Mouse (Mus musculus): ENCODE measurements around the gene Cdk2ap2. TPM values are rescaled to one million over a fixed set of nuclear protein-coding genes. Genes with fewer than 3 reads are reported as not detected.
"Not testable (repeated sequence)": the region's sequence is repeated elsewhere in the genome, so short reads cannot be mapped to it uniquely, and the experiment has no call there.

Cdk2ap2 gene
- polyA plus RNA-seq, 1 experiment from 2014 or later = 79.2 TPM

DNA sequence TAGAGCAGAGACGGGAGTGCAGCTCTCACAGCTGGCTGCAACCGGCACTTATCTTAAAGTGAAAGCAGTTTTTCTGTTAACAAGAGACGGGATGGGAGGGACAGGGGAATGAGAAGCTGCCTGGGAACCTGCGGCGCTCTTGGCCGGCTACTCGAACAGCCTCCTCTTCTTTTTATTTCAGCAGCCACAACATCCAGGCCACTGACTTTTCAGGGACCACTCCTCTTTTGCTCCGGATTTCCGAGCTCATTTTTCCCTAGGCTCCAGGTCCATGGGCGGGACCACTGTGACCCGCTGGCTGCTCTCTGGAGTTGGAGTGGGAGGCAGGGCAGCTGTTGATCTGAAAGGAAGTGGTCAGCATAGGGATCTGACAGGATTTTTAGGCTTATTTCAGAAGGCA lies 32.5 kb upstream of the Cdk2ap2 start:
- H3K4me3 ChIP-seq (replicated peaks; ENCODE audit: low read length); ATAC-seq (ENCODE audit: low FRiP score); H3K36me3 ChIP-seq (replicated peaks; ENCODE audit: control insufficient read depth, insufficient read depth): not testable (repeated sequence)

DNA sequence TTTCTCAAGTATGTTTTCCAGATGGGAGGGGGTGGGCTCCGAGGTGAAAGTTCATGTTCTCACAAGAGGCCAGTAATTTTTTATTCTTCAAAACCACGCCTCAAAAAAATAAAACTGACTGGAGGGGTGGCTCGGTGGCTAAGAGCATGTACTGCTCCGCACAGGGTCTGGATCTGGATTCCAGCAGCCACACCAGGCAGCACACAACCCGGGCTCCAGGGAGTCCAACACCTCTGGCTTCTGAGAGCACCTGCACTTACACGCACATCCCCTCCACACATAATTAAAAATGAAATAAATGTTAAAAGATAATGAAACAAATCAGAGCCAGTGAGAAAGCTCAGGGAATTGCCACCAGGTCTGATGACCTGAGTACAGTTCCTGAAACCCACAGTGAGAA lies 30.7 kb upstream of the Cdk2ap2 start:
- no peak overlapping the region for H3K4me3 ChIP-seq (replicated peaks; ENCODE audit: low read length)
- no peak overlapping the region for H3K4me2 ChIP-seq (replicated peaks)
- no peaks in the 10 kb centered on the region for H3K36me3 ChIP-seq (replicated peaks; ENCODE audit: control insufficient read depth, insufficient read depth)
- ATAC-seq (ENCODE audit: low FRiP score) = no peak
- no peaks in the 10 kb centered on the region for H3K4me1 ChIP-seq (replicated peaks; ENCODE audit: control insufficient read depth, insufficient read depth, low read length)
- H3K27ac ChIP-seq = no peak overlapping the region
- WGBS = 88% methylated on average over 6 of the region's 6 CpGs
- H3K27me3 ChIP-seq (ENCODE audit: control insufficient read depth, insufficient read depth, low read length) = no peaks in the 10 kb centered on the region
- DNase-seq (ENCODE audit: low spot score) = no peak
- H3K9me3 ChIP-seq (ENCODE audit: control insufficient read depth, low read length) = no peaks in the 10 kb centered on the region
- no peak overlapping the region for H3K9ac ChIP-seq

More for the DNA sequence above, 32.5 kb upstream of the Cdk2ap2 start:
- H3K9ac ChIP-seq; H3K4me1 ChIP-seq (replicated peaks; ENCODE audit: control insufficient read depth, insufficient read depth, low read length); H3K27me3 ChIP-seq (ENCODE audit: control insufficient read depth, insufficient read depth, low read length); H3K4me2 ChIP-seq (replicated peaks); DNase-seq (ENCODE audit: low spot score); H3K27ac ChIP-seq; H3K9me3 ChIP-seq (ENCODE audit: control insufficient read depth, low read length): not testable (repeated sequence)
- 51% methylated on average over 4 of the region's 11 CpGs for WGBS

DNA sequence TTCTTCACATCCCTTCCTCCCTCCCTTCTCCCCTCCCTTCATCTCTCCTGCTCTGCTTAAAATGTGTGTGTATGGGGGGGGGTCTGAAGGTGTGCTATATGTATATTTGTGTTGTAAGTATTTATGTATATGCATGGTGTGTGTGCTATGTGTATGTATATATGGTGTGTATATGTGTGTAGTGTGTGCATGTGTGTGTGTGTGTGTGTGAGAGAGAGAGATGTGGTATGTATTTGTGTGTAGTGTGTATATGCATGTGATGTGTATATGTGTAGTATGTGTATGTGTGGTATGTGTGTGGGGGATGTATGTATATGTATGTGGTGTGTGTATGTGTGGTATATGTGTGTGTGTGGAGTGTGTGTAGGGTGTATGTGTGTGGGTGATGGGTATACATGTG lies 30.1 kb upstream of the Cdk2ap2 start:
- Histone ChIP-seq H3K27me3 (ENCODE audit: control insufficient read depth, insufficient read depth, low read length) (no peaks in the 10 kb centered on the region), H3K9ac (no peak overlapping the region), H3K9me3 (ENCODE audit: control insufficient read depth, low read length) (no peaks in the 10 kb centered on the region), H3K27ac (no peak overlapping the region), H3K4me1 (replicated peaks; ENCODE audit: control insufficient read depth, insufficient read depth, low read length) (no peaks in the 10 kb centered on the region), H3K4me3 (replicated peaks; ENCODE audit: low read length) (no peak overlapping the region), H3K36me3 (replicated peaks; ENCODE audit: control insufficient read depth, insufficient read depth) (no peaks in the 10 kb centered on the region), H3K4me2 (replicated peaks) (no peak overlapping the region)
- ATAC-seq (ENCODE audit: low FRiP score) (no peak), DNase-seq (ENCODE audit: low spot score) (no peak)

DNA sequence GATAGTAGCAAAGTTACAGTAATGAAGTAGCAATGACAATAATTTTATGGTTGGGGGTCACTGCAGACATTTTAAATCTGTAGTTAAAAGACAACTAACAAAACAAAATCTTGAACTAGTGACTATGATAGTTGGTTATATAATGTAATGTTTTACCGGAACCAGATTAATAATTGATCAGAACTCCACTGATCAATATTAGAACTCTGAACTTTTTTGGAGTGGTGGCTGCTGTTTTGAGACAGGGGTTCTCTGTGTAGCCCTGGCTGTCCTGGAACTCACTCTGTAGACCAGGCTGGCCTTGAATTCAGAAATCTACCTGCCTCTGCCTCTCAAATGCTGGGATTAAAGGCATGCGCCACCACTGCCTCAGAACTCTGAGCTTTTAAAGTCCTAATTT lies 28.7 kb upstream of the Cdk2ap2 start:
- not testable (repeated sequence) for H3K36me3 ChIP-seq (replicated peaks; ENCODE audit: control insufficient read depth, insufficient read depth); H3K27ac ChIP-seq; DNase-seq (ENCODE audit: low spot score); H3K9me3 ChIP-seq (ENCODE audit: control insufficient read depth, low read length); H3K27me3 ChIP-seq (ENCODE audit: control insufficient read depth, insufficient read depth, low read length); H3K9ac ChIP-seq; H3K4me1 ChIP-seq (replicated peaks; ENCODE audit: control insufficient read depth, insufficient read depth, low read length); H3K4me3 ChIP-seq (replicated peaks; ENCODE audit: low read length); ATAC-seq (ENCODE audit: low FRiP score); H3K4me2 ChIP-seq (replicated peaks)
- 87% methylated on average over 2 of the region's 2 CpGs for WGBS

DNA sequence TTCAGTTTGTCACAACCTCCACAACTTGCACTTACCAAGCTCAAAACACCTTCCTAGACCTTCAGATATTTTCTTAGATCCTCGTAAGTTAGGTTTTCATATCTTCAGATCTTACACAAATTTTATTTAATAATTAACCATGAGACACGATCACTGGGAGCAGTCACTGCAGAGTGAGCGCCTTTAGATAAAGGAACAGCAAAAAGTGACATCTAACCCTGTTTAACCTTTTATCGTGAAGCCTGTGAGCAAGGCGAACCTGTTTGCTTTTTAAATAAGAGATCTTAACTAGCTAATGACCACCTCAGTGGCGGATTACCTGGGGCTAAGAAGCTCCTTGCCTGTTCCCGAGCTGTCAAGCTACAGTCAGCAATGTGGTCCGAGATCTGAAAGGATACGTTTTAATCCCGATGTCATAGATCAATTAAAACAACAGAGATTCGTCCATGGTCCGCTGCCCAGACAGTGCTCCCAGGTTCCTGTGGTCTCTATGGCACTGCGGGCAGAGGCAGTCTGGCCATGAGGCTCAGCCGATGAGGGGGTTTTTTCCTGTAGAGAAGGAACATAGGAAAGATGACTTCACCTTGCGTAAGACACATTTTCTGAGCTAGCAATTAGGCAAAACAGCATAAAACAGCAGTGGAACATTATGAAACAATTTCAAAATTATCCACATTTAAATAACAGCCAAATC lies 28.1 kb upstream of the Cdk2ap2 start:
- Histone ChIP-seq H3K27ac (no peak overlapping the region), H3K9me3 (ENCODE audit: control insufficient read depth, low read length) (no peaks in the 10 kb centered on the region), H3K27me3 (ENCODE audit: control insufficient read depth, insufficient read depth, low read length) (no peaks in the 10 kb centered on the region), H3K9ac (no peak overlapping the region), H3K4me2 (replicated peaks) (no peak overlapping the region), H3K36me3 (replicated peaks; ENCODE audit: control insufficient read depth, insufficient read depth) (no peaks in the 10 kb centered on the region), H3K4me3 (replicated peaks; ENCODE audit: low read length) (no peak overlapping the region), H3K4me1 (replicated peaks; ENCODE audit: control insufficient read depth, insufficient read depth, low read length) (no peaks in the 10 kb centered on the region)
- DNase-seq (ENCODE audit: low spot score) (no peak), ATAC-seq (ENCODE audit: low FRiP score) (no peak)
- 64% methylated on average over 15 of the region's 15 CpGs for WGBS

DNA sequence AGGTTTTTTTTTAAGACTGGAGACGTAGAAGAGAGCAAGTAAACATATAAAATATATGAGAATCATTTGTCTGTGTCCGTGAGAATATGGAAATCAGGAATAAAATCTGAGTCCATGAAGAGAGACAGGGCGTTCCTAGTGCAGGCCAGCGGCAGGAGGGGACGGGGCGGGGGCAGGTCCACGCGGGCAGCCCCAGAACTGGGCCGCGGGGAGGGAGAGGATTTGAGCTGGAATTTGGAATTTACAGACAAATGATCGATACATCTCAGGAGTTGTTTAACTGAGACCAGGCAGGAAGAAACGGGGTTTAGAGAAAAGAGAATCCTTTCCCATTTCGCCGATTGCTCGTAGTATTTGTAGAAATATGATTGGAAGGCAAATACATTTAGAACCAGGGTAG lies 26.7 kb upstream of the Cdk2ap2 start:
- H3K27me3 ChIP-seq (ENCODE audit: control insufficient read depth, insufficient read depth, low read length) = no peaks in the 10 kb centered on the region
- no peak overlapping the region for H3K4me3 ChIP-seq (replicated peaks; ENCODE audit: low read length)
- no peaks in the 10 kb centered on the region for H3K4me1 ChIP-seq (replicated peaks; ENCODE audit: control insufficient read depth, insufficient read depth, low read length)
- no peak overlapping the region for H3K27ac ChIP-seq
- WGBS = 77% methylated on average over 15 of the region's 15 CpGs
- H3K9me3 ChIP-seq (ENCODE audit: control insufficient read depth, low read length) = no peaks in the 10 kb centered on the region
- DNase-seq (ENCODE audit: low spot score) (no peak), ATAC-seq (ENCODE audit: low FRiP score) (no peak)
- no peak overlapping the region for H3K9ac ChIP-seq
- H3K4me2 ChIP-seq (replicated peaks) = no peak overlapping the region
- H3K36me3 ChIP-seq (replicated peaks; ENCODE audit: control insufficient read depth, insufficient read depth) = no peaks in the 10 kb centered on the region

DNA sequence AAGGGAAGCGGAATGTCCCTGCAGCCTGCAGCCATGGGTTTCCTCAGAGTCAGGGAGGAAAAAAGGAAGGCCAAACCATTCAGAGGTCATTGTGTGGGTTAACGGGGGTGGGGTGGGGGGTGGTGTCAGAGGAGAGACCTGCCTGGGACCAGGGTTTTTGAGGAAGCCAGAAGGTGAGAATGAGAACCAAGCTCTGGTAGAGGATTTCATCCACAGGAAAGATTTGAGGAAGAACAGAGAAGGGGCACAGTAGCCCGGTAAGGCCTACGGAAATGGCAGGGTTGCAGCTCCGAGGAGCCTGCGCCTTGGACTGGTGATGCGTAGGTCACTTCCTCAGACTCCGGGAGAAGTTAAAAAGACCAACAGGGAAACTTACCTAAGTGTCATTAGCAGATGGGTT lies 26.2 kb upstream of the Cdk2ap2 start:
- WGBS = 84% methylated on average over 8 of the region's 8 CpGs
- Histone ChIP-seq H3K4me3 (replicated peaks; ENCODE audit: low read length) (no peak overlapping the region), H3K9me3 (ENCODE audit: control insufficient read depth, low read length) (no peaks in the 10 kb centered on the region), H3K9ac (no peak overlapping the region), H3K27me3 (ENCODE audit: control insufficient read depth, insufficient read depth, low read length) (no peaks in the 10 kb centered on the region), H3K4me1 (replicated peaks; ENCODE audit: control insufficient read depth, insufficient read depth, low read length) (no peaks in the 10 kb centered on the region), H3K36me3 (replicated peaks; ENCODE audit: control insufficient read depth, insufficient read depth) (no peaks in the 10 kb centered on the region), H3K27ac (no peak overlapping the region), H3K4me2 (replicated peaks) (no peak overlapping the region)
- ATAC-seq (ENCODE audit: low FRiP score) (no peak), DNase-seq (ENCODE audit: low spot score) (no peak)

DNA sequence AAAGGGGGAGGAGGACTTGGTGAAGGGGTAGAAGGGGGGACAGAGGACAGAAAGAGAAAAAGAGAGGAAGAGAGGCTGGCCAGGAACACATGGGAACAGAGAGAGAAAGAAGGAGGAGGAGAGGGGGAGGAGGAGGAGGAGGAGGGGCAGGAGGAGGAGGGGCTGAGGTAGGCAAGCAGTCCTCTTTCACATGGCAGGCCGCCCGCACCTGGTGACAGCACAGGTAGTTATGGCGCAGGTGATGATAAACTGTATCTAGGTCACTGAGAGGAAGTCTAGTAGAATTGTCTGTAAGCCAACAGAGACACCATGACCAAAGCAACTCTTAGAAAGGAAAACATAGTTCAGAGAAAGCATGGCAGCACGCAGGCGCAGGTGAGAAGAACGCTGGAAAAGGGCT lies 25.6 kb upstream of the Cdk2ap2 start:
- Histone ChIP-seq H3K4me1 (replicated peaks; ENCODE audit: control insufficient read depth, insufficient read depth, low read length) (no peaks in the 10 kb centered on the region), H3K4me2 (replicated peaks) (no peak overlapping the region), H3K27me3 (ENCODE audit: control insufficient read depth, insufficient read depth, low read length) (no peaks in the 10 kb centered on the region), H3K36me3 (replicated peaks; ENCODE audit: control insufficient read depth, insufficient read depth) (no peaks in the 10 kb centered on the region), H3K4me3 (replicated peaks; ENCODE audit: low read length) (no peak overlapping the region), H3K9ac (no peak overlapping the region), H3K27ac (no peak overlapping the region), H3K9me3 (ENCODE audit: control insufficient read depth, low read length) (no peaks in the 10 kb centered on the region)
- DNase-seq (ENCODE audit: low spot score) (no peak), ATAC-seq (ENCODE audit: low FRiP score) (no peak)
- WGBS = 89% methylated on average over 6 of the region's 6 CpGs

DNA sequence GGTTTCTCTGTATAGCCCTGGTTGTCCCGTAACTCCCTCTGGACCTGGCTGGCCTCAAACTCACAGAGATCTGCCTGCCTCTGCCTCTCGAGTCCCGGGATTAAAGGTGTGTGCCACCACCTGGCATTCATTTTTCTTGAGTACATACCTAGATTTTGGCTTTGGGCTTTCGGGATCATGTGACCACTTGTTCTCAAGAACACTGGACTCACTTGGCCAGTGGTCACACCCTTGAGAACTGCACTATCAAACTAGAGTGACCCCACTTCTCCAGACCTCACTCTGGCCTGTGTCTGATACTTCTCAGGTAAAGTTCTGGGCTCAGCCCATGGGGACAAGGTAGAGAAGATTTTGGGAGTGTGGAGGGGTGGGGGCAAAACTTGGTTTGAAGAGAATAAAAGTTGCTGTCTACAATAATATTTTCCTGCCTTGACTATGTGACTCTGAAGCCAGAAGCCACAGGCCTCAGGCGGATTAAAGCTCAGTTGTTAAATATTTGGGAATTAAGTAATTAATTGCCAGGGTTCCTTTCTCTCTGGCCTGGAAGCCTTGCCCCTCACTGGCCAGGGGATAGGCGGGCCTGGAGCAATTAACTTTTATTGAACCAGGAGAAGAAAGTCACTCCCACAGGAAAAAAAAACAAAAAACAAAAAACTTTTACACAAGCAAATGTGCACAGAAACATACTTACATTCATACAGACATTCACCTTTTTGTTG lies 24.1 kb upstream of the Cdk2ap2 start:
- ATAC-seq (ENCODE audit: low FRiP score) (no peak), DNase-seq (ENCODE audit: low spot score) (no peak)
- H3K4me1 ChIP-seq (replicated peaks; ENCODE audit: control insufficient read depth, insufficient read depth, low read length) = no peaks in the 10 kb centered on the region
- no peaks in the 10 kb centered on the region for H3K36me3 ChIP-seq (replicated peaks; ENCODE audit: control insufficient read depth, insufficient read depth)
- H3K9ac ChIP-seq = no peak overlapping the region
- H3K4me3 ChIP-seq (replicated peaks; ENCODE audit: low read length) = no peak overlapping the region
- H3K27me3 ChIP-seq (ENCODE audit: control insufficient read depth, insufficient read depth, low read length) = no peaks in the 10 kb centered on the region
- no peak overlapping the region for H3K27ac ChIP-seq
- H3K4me2 ChIP-seq (replicated peaks) = no peak overlapping the region
- WGBS = 89% methylated on average over 6 of the region's 6 CpGs
- H3K9me3 ChIP-seq (ENCODE audit: control insufficient read depth, low read length) = no peaks in the 10 kb centered on the region

Measured in hindbrain, embryonic 14.5 days (tissue).